Mouse (Mus musculus): Measurements from ENCODE around the gene Sh3bp5. TPM values are rescaled to one million over a fixed set of nuclear protein-coding genes. Genes with fewer than 3 reads are reported as not detected.

Sh3bp5 gene
- total RNA-seq, 2 experiments from 2014 or later = 136 to 182 TPM

- DNase-seq (ENCODE audit: low spot score in 2 of 2) = peak in 1 of 2 experiments; percentile 44
Measured at GRCm38 (mm10) chr14:31412651-31413056, 23.2 kb downstream of the Sh3bp5 start.

- no peak for DNase-seq (ENCODE audit: low spot score in 2 of 2)
Measured at GRCm38 (mm10) chr14:31410737-31411136, 25.1 kb downstream of the Sh3bp5 start.

- DNase-seq (ENCODE audit: low spot score in 2 of 2) = no peak
Measured at GRCm38 (mm10) chr14:31410123-31410724, 25.7 kb downstream of the Sh3bp5 start.

- no peak for DNase-seq (ENCODE audit: low spot score in 2 of 2)
Measured at GRCm38 (mm10) chr14:31408666-31409065, 27.2 kb downstream of the Sh3bp5 start.

GRCm38 (mm10) chr14:31407911-31408604 lies 27.8 kb downstream of the Sh3bp5 start:
- no peak for DNase-seq (ENCODE audit: low spot score in 2 of 2)

- peak; percentile 64 to 66 for DNase-seq (ENCODE audit: low spot score in 2 of 2)
Measured at GRCm38 (mm10) chr14:31407208-31407607, 28.7 kb downstream of the Sh3bp5 start.

- no peak for DNase-seq (ENCODE audit: low spot score in 2 of 2)
Measured at GRCm38 (mm10) chr14:31406154-31406810, 29.6 kb downstream of the Sh3bp5 start.

- no peak for DNase-seq (ENCODE audit: low spot score in 2 of 2)
Measured at GRCm38 (mm10) chr14:31405652-31406051, 30.2 kb downstream of the Sh3bp5 start.

- no peak for DNase-seq (ENCODE audit: low spot score in 2 of 2)
Measured at GRCm38 (mm10) chr14:31404663-31405062, 31.2 kb downstream of the Sh3bp5 start.

- DNase-seq (ENCODE audit: low spot score in 2 of 2) = no peak
Measured at GRCm38 (mm10) chr14:31403995-31404394, 31.9 kb downstream of the Sh3bp5 start.

GRCm38 (mm10) chr14:31403556-31403955 lies 32.3 kb downstream of the Sh3bp5 start:
- DNase-seq (ENCODE audit: low spot score in 2 of 2) = peak in 1 of 2 experiments; percentile 19

- no peak for DNase-seq (ENCODE audit: low spot score in 2 of 2)
Measured at GRCm38 (mm10) chr14:31402693-31403092, 33.2 kb downstream of the Sh3bp5 start.

- DNase-seq (ENCODE audit: low spot score in 2 of 2) = no peak
Measured at GRCm38 (mm10) chr14:31401918-31402427, 33.9 kb downstream of the Sh3bp5 start.

GRCm38 (mm10) chr14:31400896-31401295 lies 35.0 kb downstream of the Sh3bp5 start:
- no peak for DNase-seq (ENCODE audit: low spot score in 2 of 2)

GRCm38 (mm10) chr14:31400246-31400645 lies 35.6 kb downstream of the Sh3bp5 start:
- DNase-seq (ENCODE audit: low spot score in 2 of 2) = no peak

GRCm38 (mm10) chr14:31399271-31399670 lies 36.6 kb downstream of the Sh3bp5 start:
- DNase-seq (ENCODE audit: low spot score in 2 of 2) = no peak

- no peak for DNase-seq (ENCODE audit: low spot score in 2 of 2)
Measured at GRCm38 (mm10) chr14:31398819-31399218, 37.1 kb downstream of the Sh3bp5 start.

GRCm38 (mm10) chr14:31397791-31398595 lies 37.9 kb downstream of the Sh3bp5 start:
- DNase-seq (ENCODE audit: low spot score in 2 of 2) = no peak

GRCm38 (mm10) chr14:31397353-31397752 lies 38.5 kb downstream of the Sh3bp5 start:
- no peak for DNase-seq (ENCODE audit: low spot score in 2 of 2)

GRCm38 (mm10) chr14:31396428-31396827 lies 39.5 kb downstream of the Sh3bp5 start:
- no peak for DNase-seq (ENCODE audit: low spot score in 2 of 2)

- no peak for DNase-seq (ENCODE audit: low spot score in 2 of 2)
Measured at GRCm38 (mm10) chr14:31395629-31396199, 40.2 kb downstream of the Sh3bp5 start.
